Mouse (Mus musculus): ENCODE measurements around the gene Snu13.
A peak's percentile ranks its signal among the peaks of the same experiment; 100 is the strongest.

The Snu13 gene

DNA sequence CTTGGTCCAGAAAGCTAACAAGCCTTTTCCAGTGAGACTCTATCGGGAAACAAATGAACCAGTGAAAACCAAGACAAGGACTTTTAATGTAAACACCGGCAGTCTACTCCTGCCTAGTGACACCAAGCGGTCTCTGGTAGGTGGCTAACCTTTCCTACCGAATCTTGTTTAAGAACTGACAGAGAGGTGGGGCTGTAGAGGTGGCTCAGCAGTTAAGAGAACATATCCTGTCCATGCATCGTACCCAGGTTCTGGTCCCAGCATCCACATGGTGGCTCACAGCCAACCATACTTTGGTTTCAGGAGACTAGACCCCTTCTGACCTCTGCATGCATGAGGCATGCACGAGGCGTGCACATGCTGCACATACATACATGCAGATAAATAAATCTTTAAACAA is 20.1 kb downstream of the Snu13 start:
- no peak for DNase-seq (ENCODE audit: low read depth, low spot score)

DNA sequence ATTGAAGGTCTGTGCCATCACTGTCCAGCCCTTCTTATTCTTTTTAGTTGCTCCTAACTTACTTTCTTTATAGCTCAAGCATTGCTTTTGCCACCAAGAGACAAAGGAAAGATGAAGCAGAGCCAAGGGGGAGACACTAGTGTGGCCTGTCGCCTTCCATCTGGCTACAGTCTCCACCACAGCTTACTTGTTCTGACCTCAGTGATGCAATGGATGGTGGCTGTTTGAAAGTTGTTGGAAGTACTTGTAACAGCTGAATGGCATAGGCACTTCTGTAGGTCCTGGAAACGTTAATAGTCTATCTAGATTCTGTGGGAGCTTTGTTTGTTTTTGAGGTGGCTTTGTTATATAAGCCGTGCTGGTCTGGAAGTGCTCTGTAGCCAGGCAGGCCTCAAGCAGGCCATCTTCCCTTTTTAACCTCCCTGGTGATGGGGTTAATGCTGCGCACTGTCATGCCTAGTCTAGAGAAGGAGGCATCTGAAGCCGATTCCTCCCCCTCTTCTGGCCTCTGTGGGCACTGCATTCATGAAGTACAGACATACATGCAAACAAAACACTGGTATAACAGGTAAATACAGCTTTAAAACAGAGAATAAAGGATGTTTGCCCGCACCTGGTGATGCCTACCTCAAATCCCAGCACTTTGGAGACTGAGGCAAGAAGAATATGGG is 23.3 kb downstream of the Snu13 start:
- no peak for DNase-seq (ENCODE audit: low read depth, low spot score)

DNA sequence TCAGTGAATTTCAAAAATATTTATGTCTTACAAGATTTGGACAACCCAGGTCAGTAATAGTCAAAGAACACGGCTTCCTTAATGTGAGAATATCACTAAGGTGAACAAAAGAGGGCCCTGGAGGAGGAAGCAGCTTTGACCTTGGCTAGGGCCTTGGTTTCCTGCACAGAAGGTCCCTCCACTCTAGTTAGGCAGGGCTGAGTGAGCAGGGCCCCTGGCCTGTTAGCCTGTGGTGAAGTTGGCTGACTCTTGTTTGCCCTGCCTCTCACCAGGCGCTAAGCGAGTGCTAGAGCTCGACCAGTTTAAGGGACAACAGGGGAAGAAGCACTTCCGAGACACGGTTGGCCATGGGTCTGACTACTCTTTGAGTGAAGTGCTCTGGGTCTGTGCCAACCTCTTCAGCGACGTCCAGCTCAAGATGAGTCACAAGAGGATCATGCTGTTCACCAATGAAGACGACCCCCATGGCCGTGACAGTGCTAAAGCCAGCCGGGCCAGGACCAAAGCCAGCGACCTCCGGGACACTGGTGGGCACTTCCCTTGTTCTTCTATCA is 24.8 kb downstream of the Snu13 start:
- DNase-seq (ENCODE audit: low read depth, low spot score): no peak

DNA sequence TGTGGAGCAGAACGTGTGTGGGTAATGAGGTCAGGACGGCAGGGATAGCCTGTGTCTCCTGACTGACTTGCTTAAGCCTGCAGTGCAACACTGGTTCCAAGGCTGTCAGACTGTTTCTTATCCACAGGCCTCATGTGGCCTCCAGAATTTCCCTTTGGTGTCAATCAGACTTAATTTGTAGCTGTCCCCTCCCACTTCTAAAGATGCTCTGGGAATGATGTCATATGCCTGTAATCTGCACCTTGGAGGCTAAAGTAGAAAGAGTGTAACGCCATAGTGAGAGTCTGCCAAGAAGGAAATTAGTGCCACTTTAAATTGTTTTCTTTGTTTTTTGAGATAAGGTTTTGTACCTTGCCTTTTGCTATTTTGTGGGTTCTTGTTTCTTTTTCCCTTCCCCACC is 28.1 kb downstream of the Snu13 start:
- DNase-seq (ENCODE audit: low read depth, low spot score): no peak

DNA sequence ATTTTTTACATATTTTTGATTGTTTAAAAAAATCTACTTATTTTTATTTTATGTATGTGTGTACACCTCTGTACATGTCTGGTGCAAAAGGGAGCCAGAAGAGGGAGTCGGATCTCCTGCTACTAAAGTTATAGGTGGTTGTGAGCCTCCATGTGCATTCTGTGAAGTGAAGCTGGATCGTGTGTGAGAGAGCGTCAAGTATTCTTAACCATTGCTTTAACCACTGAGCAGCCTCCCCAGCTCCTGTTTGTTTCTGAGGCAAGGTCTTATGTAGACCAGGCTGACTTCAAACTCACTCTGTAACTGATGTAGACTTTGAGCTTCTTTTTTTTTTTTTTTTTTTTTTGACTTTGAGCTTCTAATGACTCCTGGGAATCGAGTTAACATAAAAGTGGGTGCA is 29.9 kb downstream of the Snu13 start:
- DNase-seq (ENCODE audit: low read depth, low spot score): no peak

DNA sequence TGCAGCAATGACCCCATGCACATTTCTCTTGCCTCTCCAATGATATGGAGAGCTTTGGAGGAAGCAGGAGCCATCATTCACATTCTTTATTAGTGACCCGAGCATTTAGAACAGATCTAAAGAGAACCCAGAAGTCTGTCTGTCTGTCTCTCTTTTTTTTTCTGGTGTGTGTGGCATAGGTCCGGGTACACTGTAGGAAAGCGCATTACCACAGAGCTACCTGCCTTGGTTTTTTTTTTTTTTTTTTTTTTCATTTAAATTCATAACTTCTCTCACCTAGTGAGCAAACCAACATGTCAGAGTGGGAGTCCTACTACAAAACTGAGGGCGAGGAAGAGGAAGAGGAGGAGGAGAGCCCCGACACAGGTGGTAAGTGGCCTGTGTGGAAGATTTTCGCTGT is 30.6 kb downstream of the Snu13 start:
- no peak for DNase-seq (ENCODE audit: low read depth, low spot score)

DNA sequence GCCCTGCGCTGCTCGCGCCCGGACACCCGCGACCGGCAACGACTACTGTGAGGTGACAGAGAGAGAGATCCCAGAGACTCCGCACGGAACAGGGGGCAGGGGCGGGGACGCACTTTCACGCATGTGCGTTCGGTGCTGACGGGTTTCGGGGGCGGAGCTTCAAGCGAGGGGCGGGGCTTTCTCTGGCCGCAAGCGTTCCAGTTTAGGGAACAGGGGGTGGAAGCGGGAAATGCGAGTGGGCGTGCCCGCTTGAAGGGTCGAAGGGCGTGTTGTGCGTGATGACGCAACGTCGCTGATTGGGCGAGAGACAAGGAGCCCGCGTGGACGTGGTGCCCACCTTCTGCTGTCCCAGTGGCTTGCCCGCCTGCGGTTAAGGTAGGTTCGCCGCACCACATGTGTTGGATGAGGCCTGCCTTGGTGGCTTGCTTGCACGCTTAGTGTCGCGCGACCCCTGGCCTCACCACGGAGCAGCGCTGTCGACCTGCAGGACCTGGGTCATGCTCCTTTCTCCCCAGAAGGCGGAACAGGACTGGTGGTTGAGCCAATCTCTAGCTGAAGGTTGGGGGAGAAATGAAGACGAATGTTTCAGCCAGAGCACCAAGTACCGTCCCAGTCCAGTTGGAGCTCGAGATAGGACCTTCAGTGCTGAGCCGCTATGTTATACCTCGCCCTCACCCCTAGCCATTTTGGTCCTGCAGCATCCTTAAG is 31.1 kb downstream of the Snu13 start:
- DNase-seq (ENCODE audit: low read depth, low spot score): peak; percentile 99

DNA sequence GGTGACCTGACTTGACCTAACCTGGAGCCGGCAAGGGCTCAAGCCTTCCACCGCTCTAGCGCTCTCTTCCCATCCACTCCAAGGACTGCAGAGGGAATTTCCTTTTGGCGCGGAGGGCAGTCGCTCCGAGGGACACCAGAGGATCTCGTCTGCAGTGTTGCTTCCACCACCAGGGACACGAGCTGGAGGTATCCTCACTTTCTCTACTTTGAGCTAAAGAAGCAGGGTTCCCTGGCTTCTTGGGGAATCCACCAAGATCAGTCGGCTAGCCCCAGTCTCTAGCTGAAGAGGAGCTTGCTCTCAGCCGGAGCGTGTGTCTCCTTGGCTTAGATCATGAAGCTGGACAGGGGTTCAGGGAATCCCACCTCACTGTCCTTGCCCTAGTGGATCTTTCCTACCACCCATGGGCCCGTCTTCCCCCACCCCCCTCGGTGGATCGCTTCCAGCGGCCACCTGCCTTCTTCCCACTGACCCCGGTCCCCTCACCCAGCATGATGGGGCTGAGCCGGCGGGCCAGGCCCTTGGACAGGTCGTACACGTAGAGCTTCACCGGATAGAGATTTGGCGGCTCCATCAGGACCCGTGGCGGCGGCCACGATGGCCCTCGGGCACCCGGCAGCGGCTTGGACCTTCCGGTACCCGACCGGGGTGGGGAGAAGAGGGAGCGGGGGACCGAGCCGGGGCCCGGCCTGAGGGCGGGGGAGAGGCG is 31.9 kb downstream of the Snu13 start:
- peak; percentile 31 for DNase-seq (ENCODE audit: low read depth, low spot score)

DNA sequence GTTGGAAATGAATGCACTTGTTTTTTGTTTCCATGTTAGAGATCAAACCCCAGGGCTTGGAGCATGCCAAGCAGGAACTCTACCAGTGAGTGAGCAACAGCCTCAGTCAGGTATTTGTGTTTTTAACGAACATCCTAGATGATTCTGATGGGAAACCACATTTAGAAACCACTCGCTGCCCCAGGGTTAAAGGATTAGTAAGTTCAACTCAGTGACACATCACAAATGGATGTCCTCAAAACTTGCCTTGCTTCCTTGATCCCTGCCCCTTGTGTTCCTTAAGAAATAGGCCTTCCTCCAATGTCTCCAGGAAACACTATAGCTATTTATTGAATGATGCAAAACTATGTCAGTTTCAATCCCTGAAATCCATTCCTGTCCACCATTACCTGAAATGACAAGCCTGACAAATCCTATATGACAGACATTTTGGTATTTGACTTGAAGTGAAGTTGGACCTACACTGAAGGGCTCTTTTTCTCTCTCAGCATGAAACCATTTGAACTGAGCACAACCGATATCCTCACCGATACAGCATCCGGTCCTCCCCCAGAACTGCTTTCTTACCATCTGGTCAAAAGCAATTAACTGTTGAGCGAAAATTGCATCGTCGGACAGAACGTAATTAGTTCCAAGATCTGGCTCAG is 32.5 kb downstream of the Snu13 start:
- DNase-seq (ENCODE audit: low read depth, low spot score): no peak

DNA sequence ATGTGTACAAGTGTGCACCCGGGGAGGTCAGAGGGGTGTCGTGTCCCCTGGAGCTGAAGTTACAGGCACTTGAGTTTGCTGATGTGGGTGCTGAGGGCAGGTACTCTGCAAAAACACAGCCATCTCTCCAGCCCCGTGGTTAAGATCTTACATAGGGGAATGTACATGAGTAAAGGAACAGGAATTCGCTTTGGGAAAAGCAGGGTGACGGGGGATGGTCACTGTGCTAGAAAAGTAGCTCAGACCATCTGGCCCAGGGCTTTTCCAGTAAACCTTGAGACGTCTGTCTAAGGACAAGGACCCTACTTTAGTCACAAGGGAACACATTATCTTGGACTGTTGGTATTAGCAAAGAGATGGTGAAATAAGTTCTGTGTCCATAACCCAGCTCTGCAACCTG is 35.5 kb downstream of the Snu13 start:
- no peak for DNase-seq (ENCODE audit: low read depth, low spot score)

DNA sequence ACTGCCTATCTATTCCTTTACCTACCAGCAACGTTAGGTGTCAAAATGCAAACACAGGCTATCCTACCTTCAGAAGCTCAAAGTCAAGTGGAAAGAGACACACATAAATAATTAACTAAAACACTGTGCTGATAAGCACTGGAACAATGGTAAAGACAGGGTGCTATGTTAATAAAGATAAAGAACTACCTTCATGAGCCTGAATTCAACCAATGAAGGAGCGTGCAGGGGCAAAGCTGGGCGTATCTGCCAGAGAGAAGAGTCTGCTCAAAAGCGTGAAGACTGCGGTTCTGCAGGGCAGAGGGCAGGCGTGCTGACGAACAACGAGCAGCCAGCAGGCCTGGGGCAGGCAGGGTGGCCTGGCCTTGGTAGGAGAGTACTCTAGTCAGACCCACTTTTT is 43.1 kb downstream of the Snu13 start:
- DNase-seq (ENCODE audit: low read depth, low spot score): no peak

DNA sequence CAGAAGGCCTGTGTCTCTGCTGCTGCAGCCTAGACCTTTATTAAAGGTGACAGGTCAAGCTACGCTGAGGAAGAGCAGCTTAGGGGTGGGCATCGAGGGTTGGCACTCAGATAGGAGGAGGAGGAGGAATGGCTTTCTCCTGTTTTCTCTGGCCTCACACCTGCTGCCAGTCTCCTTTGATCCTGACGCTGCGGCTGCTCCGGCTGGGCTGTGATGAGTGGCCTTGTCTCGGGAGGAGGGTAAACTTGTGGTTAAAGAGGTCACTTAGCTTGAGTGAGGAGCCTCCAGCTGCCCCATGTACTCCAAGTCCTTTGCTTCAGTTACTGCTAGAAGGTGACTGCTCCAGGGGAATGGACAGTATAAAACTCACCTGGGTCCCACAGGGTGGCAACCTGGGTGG is 53.4 kb downstream of the Snu13 start:
- DNase-seq (ENCODE audit: low read depth, low spot score): no peak

DNA sequence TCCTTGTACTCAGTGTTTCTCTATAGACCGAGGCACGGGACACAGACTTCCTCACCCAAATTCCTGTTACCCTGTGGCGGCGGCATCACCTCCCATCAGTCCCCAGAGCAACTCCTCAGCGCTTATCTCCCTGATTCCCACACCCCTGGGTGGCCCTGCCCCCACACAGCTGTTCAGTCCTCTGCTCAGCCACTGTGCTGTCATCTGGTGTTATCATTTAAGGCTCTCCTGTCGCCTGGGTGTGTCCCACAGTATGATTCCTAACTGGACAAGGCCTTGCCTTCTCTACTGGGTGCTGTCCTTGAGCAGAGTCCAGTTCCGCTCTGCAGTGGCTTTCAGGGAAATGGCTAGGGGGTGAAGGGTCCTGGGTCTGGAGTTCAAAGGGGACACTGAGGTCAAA is 56.8 kb downstream of the Snu13 start:
- DNase-seq (ENCODE audit: low read depth, low spot score): no peak

All from ZHBTc4 (cell line).